Mouse (Mus musculus): ENCODE measurements at regions not wholly inside any gene's neighbourhood (a gene's known extent, or its start where the extent isn't known, plus 50 kb on each side); places are given as distances from the start of the nearest gene placed in this dataset.

DNA sequence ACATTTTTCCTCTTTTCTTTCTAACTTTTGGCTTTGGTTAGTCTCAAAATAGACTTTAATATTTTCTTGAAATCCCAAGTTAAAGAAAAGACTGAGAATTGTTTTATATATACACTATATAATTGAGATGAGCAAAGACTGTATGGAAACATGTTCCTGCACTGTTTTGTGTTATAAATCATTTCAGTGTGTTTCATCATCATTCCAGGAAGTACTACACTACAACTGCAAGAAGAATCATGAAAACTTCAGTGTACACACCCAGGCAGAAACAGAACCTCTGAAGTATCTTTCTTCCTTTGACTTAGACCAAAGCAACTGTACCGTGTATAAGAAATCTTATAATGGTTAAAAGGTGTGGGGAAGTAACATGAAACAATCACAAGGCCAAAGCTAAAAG, 816.2 kb downstream of the Efna5 start:
- Histone ChIP-seq H3K9me3 (ENCODE audit: control insufficient read depth, low read length) (no peaks in the 10 kb centered on the region), H3K4me3 (ENCODE audit: control insufficient read depth in 1 of 2, insufficient read depth in 1 of 2, low read depth in 1 of 2, low read length in 2 of 2) (no peak overlapping the region), H3K9ac (ENCODE audit: low read length) (no peak overlapping the region), H3K27ac (replicated peaks in 1 of 2; ENCODE audit: control insufficient read depth in 1 of 2, insufficient read depth in 1 of 2, low read depth in 2 of 2, low read length in 2 of 2) (no peak overlapping the region), H3K4me1 (ENCODE audit: control insufficient read depth in 2 of 2, insufficient read depth in 2 of 2, low read length in 2 of 2) (no peaks in the 10 kb centered on the region), H3K36me3 (ENCODE audit: control insufficient read depth, insufficient read depth, low read length) (no peaks in the 10 kb centered on the region), H3K27me3 (ENCODE audit: control insufficient read depth, insufficient read depth, low read length) (no peaks in the 10 kb centered on the region), H3K4me2 (ENCODE audit: low read length) (no peak overlapping the region)
- 92% methylated on average over 1 of the region's 1 CpGs for WGBS
- no peak for ATAC-seq (ENCODE audit: insufficient number of reproducible peaks, insufficient read depth, low FRiP score, low read depth)

GRCm38 (mm10) chr17:62058016-62058415, 823.1 kb downstream of the Efna5 start:
- H3K4me3 ChIP-seq (ENCODE audit: control insufficient read depth in 1 of 2, insufficient read depth in 1 of 2, low read depth in 1 of 2, low read length in 2 of 2) = no peak overlapping the region
- no peaks in the 10 kb centered on the region for H3K27me3 ChIP-seq (ENCODE audit: control insufficient read depth, insufficient read depth, low read length)
- no peaks in the 10 kb centered on the region for H3K4me1 ChIP-seq (ENCODE audit: control insufficient read depth in 2 of 2, insufficient read depth in 2 of 2, low read length in 2 of 2)
- H3K27ac ChIP-seq (replicated peaks in 1 of 2; ENCODE audit: control insufficient read depth in 1 of 2, insufficient read depth in 1 of 2, low read depth in 2 of 2, low read length in 2 of 2) = no peak overlapping the region
- no peak overlapping the region for H3K9ac ChIP-seq (ENCODE audit: low read length)
- no peaks in the 10 kb centered on the region for H3K36me3 ChIP-seq (ENCODE audit: control insufficient read depth, insufficient read depth, low read length)
- H3K9me3 ChIP-seq (ENCODE audit: control insufficient read depth, low read length) = no peaks in the 10 kb centered on the region
- WGBS = 56% methylated on average over 3 of the region's 3 CpGs
- ATAC-seq (ENCODE audit: insufficient number of reproducible peaks, insufficient read depth, low FRiP score, low read depth) = no peak
- no peak overlapping the region for H3K4me2 ChIP-seq (ENCODE audit: low read length)

DNA sequence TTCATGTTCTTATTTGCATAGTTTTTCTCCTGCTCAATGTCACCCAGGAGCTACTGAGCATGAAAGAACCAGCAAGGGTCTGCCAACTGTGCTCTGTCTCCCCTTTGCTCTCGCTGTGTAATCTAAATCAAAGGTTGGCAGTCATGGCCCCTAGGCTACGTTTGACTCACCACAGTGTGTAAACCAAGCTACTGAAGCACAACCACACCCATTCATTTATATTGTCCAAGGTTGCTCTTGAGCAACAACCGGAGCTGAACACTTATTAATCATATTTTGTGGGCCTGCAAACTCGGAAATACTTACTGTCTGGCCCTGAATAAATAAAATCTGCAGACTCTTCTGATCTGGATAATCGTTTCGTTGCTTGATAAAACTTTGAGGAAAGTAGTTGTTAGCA, 826.3 kb downstream of the Efna5 start:
- H3K27me3 ChIP-seq (ENCODE audit: control insufficient read depth, insufficient read depth, low read length) = no peaks in the 10 kb centered on the region
- no peak overlapping the region for H3K27ac ChIP-seq (replicated peaks in 1 of 2; ENCODE audit: control insufficient read depth in 1 of 2, insufficient read depth in 1 of 2, low read depth in 2 of 2, low read length in 2 of 2)
- WGBS = 71% methylated on average over 6 of the region's 6 CpGs
- H3K4me2 ChIP-seq (ENCODE audit: low read length) = no peak overlapping the region
- H3K9ac ChIP-seq (ENCODE audit: low read length) = no peak overlapping the region
- no peaks in the 10 kb centered on the region for H3K9me3 ChIP-seq (ENCODE audit: control insufficient read depth, low read length)
- no peaks in the 10 kb centered on the region for H3K36me3 ChIP-seq (ENCODE audit: control insufficient read depth, insufficient read depth, low read length)
- H3K4me1 ChIP-seq (ENCODE audit: control insufficient read depth in 2 of 2, insufficient read depth in 2 of 2, low read length in 2 of 2) = no peaks in the 10 kb centered on the region
- H3K4me3 ChIP-seq (ENCODE audit: control insufficient read depth in 1 of 2, insufficient read depth in 1 of 2, low read depth in 1 of 2, low read length in 2 of 2) = no peak overlapping the region
- ATAC-seq (ENCODE audit: insufficient number of reproducible peaks, insufficient read depth, low FRiP score, low read depth) = no peak

- Histone ChIP-seq H3K36me3 (ENCODE audit: control insufficient read depth, insufficient read depth, low read length) (no peaks in the 10 kb centered on the region), H3K9ac (ENCODE audit: low read length) (no peak overlapping the region), H3K27me3 (ENCODE audit: control insufficient read depth, insufficient read depth, low read length) (no peaks in the 10 kb centered on the region), H3K9me3 (ENCODE audit: control insufficient read depth, low read length) (no peaks in the 10 kb centered on the region), H3K4me1 (ENCODE audit: control insufficient read depth in 2 of 2, insufficient read depth in 2 of 2, low read length in 2 of 2) (no peaks in the 10 kb centered on the region), H3K27ac (replicated peaks in 1 of 2; ENCODE audit: control insufficient read depth in 1 of 2, insufficient read depth in 1 of 2, low read depth in 2 of 2, low read length in 2 of 2) (no peak overlapping the region), H3K4me2 (ENCODE audit: low read length) (no peak overlapping the region), H3K4me3 (ENCODE audit: control insufficient read depth in 1 of 2, insufficient read depth in 1 of 2, low read depth in 1 of 2, low read length in 2 of 2) (no peak overlapping the region)
- WGBS = 80% methylated on average over 3 of the region's 3 CpGs
- ATAC-seq (ENCODE audit: insufficient number of reproducible peaks, insufficient read depth, low FRiP score, low read depth) = no peak
These were observed 832.1 kb downstream of the Efna5 start for GRCm38 (mm10) chr17:62048989-62049388.

GRCm38 (mm10) chr17:62030614-62031013, 850.5 kb downstream of the Efna5 start:
- 74% methylated on average over 1 of the region's 1 CpGs for WGBS
- no peaks in the 10 kb centered on the region for H3K4me1 ChIP-seq (ENCODE audit: control insufficient read depth in 2 of 2, insufficient read depth in 2 of 2, low read length in 2 of 2)
- H3K9ac ChIP-seq (ENCODE audit: low read length) = no peak overlapping the region

More at GRCm38 (mm10) chr17:62030614-62031013, 850.5 kb downstream of the Efna5 start:
- no peaks in the 10 kb centered on the region for H3K36me3 ChIP-seq (ENCODE audit: control insufficient read depth, insufficient read depth, low read length)
- no peak overlapping the region for H3K27ac ChIP-seq (replicated peaks in 1 of 2; ENCODE audit: control insufficient read depth in 1 of 2, insufficient read depth in 1 of 2, low read depth in 2 of 2, low read length in 2 of 2)
- no peak for ATAC-seq (ENCODE audit: insufficient number of reproducible peaks, insufficient read depth, low FRiP score, low read depth)
- H3K9me3 ChIP-seq (ENCODE audit: control insufficient read depth, low read length) = no peaks in the 10 kb centered on the region
- H3K4me3 ChIP-seq (ENCODE audit: control insufficient read depth in 1 of 2, insufficient read depth in 1 of 2, low read depth in 1 of 2, low read length in 2 of 2) = no peak overlapping the region
- H3K4me2 ChIP-seq (ENCODE audit: low read length) = no peak overlapping the region
- no peaks in the 10 kb centered on the region for H3K27me3 ChIP-seq (ENCODE audit: control insufficient read depth, insufficient read depth, low read length)

Data from heart, embryonic 14.5 days (tissue).